Mouse (Mus musculus) kidney, postnatal 10 days (tissue): ENCODE data around the gene Nod1.
A peak's percentile ranks its signal among the peaks of the same experiment; 100 is the strongest.

Experiments
- DNase-seq: peaks from one replicate; pipeline ENCODE4 v3.0.0; 2021; ENCODE audit warnings: mixed read lengths

The Nod1 gene

DNA sequence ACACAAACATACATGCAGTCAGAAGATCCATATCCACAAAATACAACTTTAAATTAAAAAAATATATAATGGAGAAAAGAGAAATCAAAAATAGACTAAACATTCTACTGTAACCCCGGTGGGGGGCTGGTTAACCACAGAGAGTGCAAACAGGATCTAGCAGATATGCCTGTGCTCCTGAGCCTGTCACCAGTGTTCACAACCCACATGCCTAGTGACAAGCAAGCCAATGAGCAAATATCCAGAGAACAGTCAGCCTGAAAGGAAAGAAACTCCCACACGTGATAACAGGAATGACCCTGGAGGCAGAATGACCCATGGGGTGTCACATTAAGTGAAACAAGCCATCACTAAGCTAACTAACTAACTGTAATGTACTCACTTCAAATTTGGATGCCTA, 35.9 kb downstream of the Nod1 start:
- no peak for DNase-seq

DNA sequence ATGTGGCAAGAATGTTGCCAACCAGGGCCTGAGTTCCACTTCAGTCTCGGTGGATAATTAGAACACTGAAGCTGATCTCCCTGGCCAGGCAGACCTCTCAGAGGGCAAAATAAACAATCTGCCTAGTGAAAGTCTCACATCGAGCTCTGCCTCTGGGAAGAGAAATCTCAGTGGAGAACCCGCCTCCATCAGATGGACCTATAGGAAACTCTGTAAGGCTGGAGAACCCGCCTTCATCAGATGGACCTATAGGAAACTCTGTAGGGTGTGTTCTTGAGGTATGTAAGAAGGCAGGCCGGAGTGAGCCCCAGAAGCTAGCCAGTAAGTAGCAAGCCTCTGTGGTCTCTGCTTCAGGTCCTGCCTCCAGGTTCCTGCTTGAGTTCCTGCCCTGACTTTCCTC, 37.5 kb downstream of the Nod1 start:
- DNase-seq: no peak

GRCm38 (mm10) chr6:54934313-54934712, 38.1 kb downstream of the Nod1 start:
- DNase-seq: no peak

DNA sequence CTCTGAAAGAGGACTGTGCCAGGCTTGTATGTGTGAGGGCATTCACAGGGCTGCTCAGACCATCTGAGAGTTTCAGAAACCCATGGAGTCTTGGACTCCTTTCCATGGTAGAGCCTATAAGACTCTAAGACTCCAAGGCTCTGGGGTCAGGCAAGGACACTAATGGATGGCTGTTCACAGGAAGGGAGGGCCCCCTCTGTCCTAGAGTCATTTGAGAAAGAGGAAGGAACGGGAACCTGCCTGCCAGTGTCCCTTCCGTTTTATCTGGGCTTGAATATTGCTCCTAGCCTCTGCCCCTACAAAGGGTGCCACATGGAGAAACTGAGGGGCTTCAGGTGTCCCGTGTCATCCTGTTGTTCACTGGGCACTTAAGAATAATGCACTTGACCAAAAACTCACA, 38.5 kb downstream of the Nod1 start:
- DNase-seq: peak; percentile 28

- DNase-seq: no peak
Observed at GRCm38 (mm10) chr6:54933216-54933615, 39.2 kb downstream of the Nod1 start.

- no peak for DNase-seq
Observed at GRCm38 (mm10) chr6:54932526-54932925, 39.9 kb downstream of the Nod1 start.

- DNase-seq: no peak
Observed at GRCm38 (mm10) chr6:54931641-54932040, 40.8 kb downstream of the Nod1 start.

GRCm38 (mm10) chr6:54927946-54928345, 44.5 kb downstream of the Nod1 start:
- DNase-seq: no peak

DNA sequence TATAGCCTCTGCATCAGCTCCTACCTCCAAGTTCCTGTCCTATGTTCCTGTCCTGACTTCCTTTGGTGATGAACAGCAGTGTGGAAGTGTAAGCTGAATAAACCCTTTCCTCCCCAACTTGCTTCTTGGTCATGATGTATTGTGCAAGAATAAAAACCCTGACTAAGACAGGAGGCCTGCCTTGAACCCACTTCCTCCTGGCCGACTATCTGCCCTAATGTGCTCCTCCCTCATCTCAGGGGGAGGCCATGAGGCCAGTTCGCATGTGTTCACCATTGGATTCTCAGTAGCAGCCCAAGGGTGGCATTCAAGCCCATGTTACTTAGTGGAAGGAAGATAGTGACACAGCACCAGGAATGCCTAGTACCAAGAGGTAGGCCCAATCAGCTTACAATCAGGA, 45.5 kb downstream of the Nod1 start:
- no peak for DNase-seq

- DNase-seq: no peak
Observed at GRCm38 (mm10) chr6:54925736-54926440, 46.5 kb downstream of the Nod1 start.

- no peak for DNase-seq
Observed at GRCm38 (mm10) chr6:54924538-54924937, 47.9 kb downstream of the Nod1 start.

DNA sequence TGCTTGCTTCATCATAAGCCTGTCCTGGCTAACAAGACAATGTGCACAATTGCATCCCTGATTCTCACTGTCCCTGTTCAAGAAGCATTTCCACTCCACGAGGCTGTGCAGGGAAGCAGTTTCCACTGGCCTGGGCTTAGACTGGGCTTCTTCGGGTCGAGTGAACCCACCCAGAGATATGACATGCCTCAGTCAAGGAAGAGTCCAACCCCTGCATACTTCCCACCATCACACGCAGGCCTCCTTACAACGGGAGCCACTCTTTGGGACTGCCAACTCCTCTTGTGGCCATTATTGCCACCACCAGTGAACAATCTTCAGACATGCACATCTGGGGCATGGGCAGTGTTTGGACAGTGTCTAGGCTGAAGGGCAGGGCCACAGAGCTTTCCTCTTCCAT, 53.9 kb downstream of the Nod1 start:
- no peak for DNase-seq

DNA sequence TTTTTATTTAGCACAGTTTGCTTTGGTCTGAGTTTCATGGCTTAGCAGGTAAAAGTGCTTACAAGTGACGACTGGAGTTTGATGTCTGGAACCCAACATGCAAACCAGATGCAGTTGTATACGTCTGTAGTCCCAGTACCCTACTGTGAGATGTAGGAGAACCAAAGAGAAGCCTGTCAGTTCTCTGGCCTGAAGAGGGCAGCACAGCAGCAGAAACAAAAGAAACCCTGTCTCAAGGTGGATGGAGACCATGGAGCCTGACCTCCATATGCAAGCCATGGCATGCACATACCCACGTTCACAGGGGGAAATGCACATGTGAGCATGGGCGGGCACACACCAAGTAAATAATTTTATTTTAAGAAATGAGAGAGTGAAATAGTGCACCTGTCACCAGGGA, 54.9 kb downstream of the Nod1 start:
- DNase-seq: peak; percentile 77

GRCm38 (mm10) chr6:54916941-54917340, 55.5 kb downstream of the Nod1 start:
- DNase-seq: no peak

- no peak for DNase-seq
Observed at GRCm38 (mm10) chr6:54916163-54916562, 56.2 kb downstream of the Nod1 start.

- no peak for DNase-seq
Observed at GRCm38 (mm10) chr6:54914977-54915376, 57.4 kb downstream of the Nod1 start.

DNA sequence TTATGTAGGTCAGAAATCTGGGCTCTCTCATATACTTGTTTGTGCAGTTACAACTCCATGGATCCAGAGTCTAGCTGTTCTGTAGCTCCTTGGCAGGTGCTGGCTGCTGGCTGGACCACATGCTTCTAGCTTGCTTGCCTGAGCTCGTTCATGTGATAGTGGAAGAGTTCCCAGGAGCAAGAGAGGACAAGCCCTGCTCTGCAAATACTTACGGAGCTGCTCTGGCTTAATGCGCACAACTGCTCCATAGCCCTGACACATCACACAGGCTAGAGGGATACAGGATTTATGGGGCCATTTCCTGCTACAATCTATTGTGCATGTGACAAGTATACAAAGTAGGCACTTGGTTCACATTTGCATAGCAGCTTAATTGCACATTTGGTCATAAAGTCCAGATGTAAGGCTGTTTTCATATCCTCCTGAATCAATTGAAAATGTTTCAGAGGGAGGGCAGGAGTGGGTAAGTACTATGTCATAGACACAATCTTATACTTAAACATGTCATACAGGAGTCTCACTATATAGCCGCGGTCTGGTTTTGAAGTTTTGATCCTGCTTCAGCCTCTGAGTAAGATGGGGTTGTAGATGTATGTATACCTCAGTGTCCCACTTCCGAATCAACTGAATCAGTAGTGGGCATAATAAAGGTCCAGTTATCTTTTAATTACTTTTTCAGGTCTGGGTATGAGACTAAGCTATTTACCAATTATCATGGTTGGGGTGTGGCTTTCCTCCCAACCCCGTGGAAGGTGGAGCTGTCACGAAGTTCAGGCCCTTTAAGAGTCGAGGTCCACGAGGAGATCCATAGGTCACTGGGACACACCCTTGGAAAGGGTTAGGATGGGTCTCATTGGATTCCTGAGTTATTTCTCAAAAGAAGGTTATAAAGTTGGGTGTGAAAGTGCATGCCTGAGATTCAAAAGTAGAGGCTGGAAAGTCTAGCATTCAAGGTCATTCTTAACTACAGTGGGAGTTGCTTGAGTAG, 66.1 kb downstream of the Nod1 start:
- DNase-seq: no peak

DNA sequence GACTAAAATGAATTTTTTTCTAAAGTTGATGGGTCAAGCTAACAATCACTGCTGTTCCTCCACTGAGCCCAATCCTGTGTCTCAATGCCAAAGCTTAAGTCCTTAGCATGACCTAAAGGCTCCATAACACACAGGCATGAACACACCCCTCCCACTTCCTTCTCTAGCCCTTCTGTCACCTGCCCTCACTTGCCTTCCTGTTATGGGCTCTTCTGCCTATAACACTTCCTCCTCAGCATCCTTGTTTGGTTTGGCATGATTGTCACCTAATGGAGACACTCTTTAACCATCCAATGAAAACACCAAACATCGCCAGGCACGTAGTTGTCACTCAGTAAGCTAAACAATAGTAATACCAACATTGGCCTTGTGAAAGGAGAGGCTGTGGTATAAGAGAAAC, 69.9 kb downstream of the Nod1 start:
- no peak for DNase-seq

GRCm38 (mm10) chr6:54900256-54900655, 72.2 kb downstream of the Nod1 start:
- no peak for DNase-seq

DNA sequence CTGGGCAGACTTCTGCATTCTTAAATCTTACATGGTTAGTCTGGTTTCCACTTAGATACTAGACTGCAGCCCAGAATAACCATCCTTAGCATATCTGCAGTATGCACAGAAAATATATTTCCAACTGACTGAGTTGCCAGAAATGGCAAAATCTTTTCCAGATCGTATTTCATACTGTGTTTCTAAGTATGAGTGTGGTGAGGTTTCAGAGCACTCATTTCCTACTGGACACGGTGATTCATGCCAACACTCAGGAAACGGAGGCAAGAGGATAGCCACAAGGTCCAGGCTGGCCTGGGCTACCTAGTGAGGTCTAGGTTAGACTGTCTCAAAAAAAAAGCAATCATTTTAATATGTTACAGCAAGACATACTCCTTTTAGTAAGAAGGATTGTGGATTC, 81.0 kb downstream of the Nod1 start:
- no peak for DNase-seq

DNA sequence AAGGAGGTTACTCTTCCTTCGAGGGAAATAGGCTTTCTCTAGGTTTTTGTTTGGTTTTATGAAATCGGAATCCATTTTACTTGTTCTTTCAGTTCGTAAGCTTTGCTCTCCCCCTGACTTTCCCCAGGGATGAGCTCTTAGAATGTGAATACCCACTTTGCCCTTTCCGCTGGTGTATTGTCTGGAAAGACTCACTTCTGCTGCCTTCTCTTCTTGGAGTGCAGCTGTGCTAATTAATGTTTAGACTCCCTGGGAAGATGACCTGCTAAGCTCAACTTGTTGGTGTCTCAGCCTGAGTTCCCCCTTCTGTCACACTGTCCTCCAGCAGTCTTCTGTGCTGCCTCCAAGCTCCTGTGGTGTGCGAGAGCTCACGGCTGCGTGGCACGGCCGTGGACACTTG, 82.2 kb downstream of the Nod1 start:
- no peak for DNase-seq

- no peak for DNase-seq
Observed at GRCm38 (mm10) chr6:54886195-54886594, 86.2 kb downstream of the Nod1 start.

DNA sequence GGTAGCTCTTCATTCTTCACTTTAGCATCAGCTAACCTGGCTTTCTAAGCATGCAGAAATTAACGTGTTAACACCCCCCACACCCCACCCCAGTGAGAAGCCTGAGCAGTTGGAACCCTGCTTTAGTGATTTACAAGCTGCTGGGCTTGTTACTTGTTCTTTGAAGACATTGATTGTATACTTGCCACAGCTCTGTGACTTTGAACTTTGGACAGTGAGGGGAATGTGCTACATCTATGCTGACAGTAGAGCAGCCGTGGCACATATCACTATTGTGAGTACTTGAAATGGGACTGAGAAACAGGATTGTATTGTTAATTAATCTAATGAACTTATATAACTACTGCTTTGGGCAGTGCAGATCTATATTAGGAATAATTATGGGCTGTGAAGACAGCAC, 89.0 kb downstream of the Nod1 start:
- DNase-seq: no peak

- DNase-seq: no peak
Observed at GRCm38 (mm10) chr6:54880086-54880485, 92.3 kb downstream of the Nod1 start.
